ENCODE assay signal across 8 mouse cellular contexts in the genomic region with DNA sequence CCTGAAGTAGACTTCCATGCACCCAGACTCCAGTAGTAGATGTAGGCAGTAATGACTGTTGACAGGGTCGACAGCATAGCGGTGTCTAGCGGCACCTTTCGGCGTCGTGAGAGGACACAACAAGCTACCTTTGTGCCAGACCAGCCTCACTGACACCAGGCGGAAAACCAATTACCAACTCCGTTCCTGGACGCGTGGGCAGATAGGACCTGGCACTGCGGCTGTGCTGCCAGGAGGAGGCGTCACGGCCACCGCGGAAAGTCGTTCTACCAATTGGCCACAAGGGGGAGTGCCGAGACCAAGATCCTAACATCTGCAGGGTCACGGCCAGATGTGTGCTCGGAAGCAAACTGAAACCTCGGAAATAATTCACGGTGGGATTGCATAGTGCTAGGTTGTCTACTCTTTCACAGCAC. TPM values are rescaled to one million over a fixed set of nuclear protein-coding genes. Genes with fewer than 3 reads are reported as not detected.
DNase-seq lines count a peak whose midpoint lies in the region; ATAC-seq and TF ChIP-seq lines count a peak whose summit lies in the region.

No protein-coding gene starts in this region.

- peak overlapping the region; percentile 20 for H3K4me2 ChIP-seq in forebrain, embryonic 15.5 days (replicated peaks)
- peak overlapping the region; percentile 54 for H3K4me2 ChIP-seq in neural tube, embryonic 15.5 days

- peaks cover 12% of the 10 kb centered on the region; the same call in 1 of the 2 replicates for H3K27me3 ChIP-seq in forebrain, embryonic 15.5 days
- H3K27me3 ChIP-seq in neural tube, embryonic 15.5 days (replicated peaks), result peaks cover 27% of the 10 kb centered on the region

- peak; percentile 88 for DNase-seq in ES-E14 (ENCODE audit: low read depth, low spot score)
- DNase-seq in cerebellum, adult 11-12 months, result peak; percentile 10
- peak; percentile 85 to 87 for DNase-seq in heart, postnatal 36 days
- DNase-seq in layer of hippocampus, adult 2 months (ENCODE audit: low spot score in 2 of 2), result peak; percentile 71 to 78
- peak; percentile 80 for DNase-seq in lung, adult 2 months
- peak; percentile 71 for DNase-seq in testis, postnatal 14 days (ENCODE audit: low spot score)

- no peaks in the 10 kb centered on the region for H3K36me3 ChIP-seq in ES-E14 (ENCODE audit: control insufficient read depth, insufficient read depth, low read length, poor library complexity, severe bottlenecking)
- no peaks in the 10 kb centered on the region for H3K36me3 ChIP-seq in forebrain, embryonic 15.5 days
- no peaks in the 10 kb centered on the region for H3K36me3 ChIP-seq in neural tube, embryonic 15.5 days

- H3K9ac ChIP-seq in ES-E14 (ENCODE audit: insufficient read depth, low read depth, low read length, poor library complexity, severe bottlenecking), result no peak overlapping the region
- H3K9ac ChIP-seq in forebrain, embryonic 15.5 days (replicated peaks), result no peak overlapping the region
- H3K9ac ChIP-seq in neural tube, embryonic 15.5 days (replicated peaks), result no peak overlapping the region

- no peaks in the 10 kb centered on the region for H3K9me3 ChIP-seq in ES-E14 (ENCODE audit: control insufficient read depth, insufficient read depth, low read depth, low read length)
- H3K9me3 ChIP-seq in forebrain, embryonic 15.5 days, result no peaks in the 10 kb centered on the region
- H3K9me3 ChIP-seq in neural tube, embryonic 15.5 days (replicated peaks), result no peaks in the 10 kb centered on the region

- TF ChIP-seq POLR2A in lung, adult 2 months (IDR thresholded peaks at IDR 0.05; ENCODE audit: borderline replicate concordance, extremely low read depth, low read depth, low read length), result no peak

- TF ChIP-seq CTCF in layer of hippocampus, adult 2 months (conservative IDR thresholded peaks at IDR 0.05), result peak; percentile 97
- TF ChIP-seq CTCF in lung, adult 2 months (IDR thresholded peaks at IDR 0.05; ENCODE audit: insufficient read depth, low read length), result peak; percentile 94

- no peak overlapping the region for H3K27ac ChIP-seq in ES-E14 (ENCODE audit: insufficient read depth, low read depth, low read length, poor library complexity, severe bottlenecking)
- no peak overlapping the region for H3K27ac ChIP-seq in forebrain, embryonic 15.5 days (replicated peaks)
- no peak overlapping the region for H3K27ac ChIP-seq in layer of hippocampus, adult 2 months
- no peak overlapping the region for H3K27ac ChIP-seq in neural tube, embryonic 15.5 days (replicated peaks)

- in situ Hi-C loops in ES-E14 (cut with MboI; ENCODE audit: low sequenced_read_pairs in 2 of 2, unreplicated experiment in 2 of 2), result loop anchor here (5.0 to 10.0 kb wide), 2 partner anchors 263 to 270 kb away; no protein-coding TSS in a partner anchor

- H3K4me1 ChIP-seq in ES-E14 (ENCODE audit: control insufficient read depth in 2 of 2, insufficient read depth in 2 of 2, low read length in 2 of 2, poor library complexity in 1 of 2), result peaks cover 0 to 5% of the 10 kb centered on the region in 2 experiments; a peak in 1 of 4 replicates
- 0 out of 2 replicates have a peak, but pooled peaks cover 6% of the 10 kb centered on the region for H3K4me1 ChIP-seq in forebrain, embryonic 15.5 days
- no peaks in the 10 kb centered on the region for H3K4me1 ChIP-seq in lung, adult 2 months (ENCODE audit: control insufficient read depth, insufficient read depth, low read length)
- H3K4me1 ChIP-seq in neural tube, embryonic 15.5 days, result peaks cover 8% of the 10 kb centered on the region

- ATAC-seq in forebrain, embryonic 15.5 days (replicated peaks), result peak; percentile 63
- ATAC-seq in neural tube, embryonic 15.5 days (ENCODE audit: low FRiP score), result peak; percentile 61

- intact Hi-C loops in heart, postnatal 36 days (cut with DNase I), result loop anchor here (1.0 to 5.0 kb wide), 4 partner anchors 32 to 280 kb away; no protein-coding TSS in a partner anchor

- under 1% methylated on average over 21 of the region's 21 CpGs for WGBS in forebrain, embryonic 15.5 days
- WGBS in lung, adult 2 months, result 3% methylated on average over 21 of the region's 21 CpGs
- WGBS in neural tube, embryonic 15.5 days, result 3% methylated on average over 21 of the region's 21 CpGs

- H3K4me3 ChIP-seq in ES-E14 (ENCODE audit: insufficient read depth in 1 of 2, low read depth in 1 of 2, low read length in 2 of 2, poor library complexity in 1 of 2, severe bottlenecking in 1 of 2), result peak overlapping the region; percentile 18 to 32; a peak in 2 of 4 replicates
- H3K4me3 ChIP-seq in forebrain, embryonic 15.5 days, result 0 out of 2 replicates have a peak overlapping the region, but pooled peaks have one; percentile 8
- peak overlapping the region; percentile 33 for H3K4me3 ChIP-seq in layer of hippocampus, adult 2 months
- no peak overlapping the region for H3K4me3 ChIP-seq in lung, adult 2 months (replicated peaks; ENCODE audit: extremely low read depth, low read depth, low read length)
- peak overlapping the region; percentile 19 for H3K4me3 ChIP-seq in neural tube, embryonic 15.5 days (replicated peaks)

TF ChIP-seq in ES-E14, 5 proteins besides CTCF, POLR2A, EP300 and RAD21:
- TF ChIP-seq ZNF384 (IDR thresholded peaks at IDR 0.05; ENCODE audit: low read depth, low read length), result no peak
- peak; percentile 99 for TF ChIP-seq ZC3H11A (IDR thresholded peaks at IDR 0.05; ENCODE audit: borderline replicate concordance, low read depth, low read length)
TF ChIP-seq in ES-E14: peak in this region for 1.

RNA-seq across cellular contexts. Expression of a gene that starts 15.3 kb away (rescaled TPM):
- not detected in 2 replicates for total RNA-seq in ES-E14 (2012; rRNA removed)
- not detected in 2 replicates for polyA plus RNA-seq in forebrain, embryonic 15.5 days (2015; fragmentation: Nextera tagmentation; extraction: Ambion mirVana)
- total RNA-seq in heart, postnatal 36 days (2021), result under 1 TPM; 0.11 to 0.19 TPM
- total RNA-seq in layer of hippocampus, adult 2 months (2021), result not detected
- polyA plus RNA-seq in lung, adult 2 months (2012; rRNA removed), result 0.34 and 1.0 TPM in 2 replicates
- polyA plus RNA-seq in neural tube, embryonic 15.5 days (2015; fragmentation: Nextera tagmentation; extraction: Ambion mirVana), result not detected in 2 replicates

RNA-seq across cellular contexts. Expression of a gene that starts 31.0 kb away (rescaled TPM):
- total RNA-seq in ES-E14 (2012; rRNA removed), result 1.8 TPM in 2 replicates
- 0.05 and 0.08 TPM in 2 replicates for polyA plus RNA-seq in forebrain, embryonic 15.5 days (2015; fragmentation: Nextera tagmentation; extraction: Ambion mirVana)
- under 1 TPM; 0.16 to 0.17 TPM for total RNA-seq in heart, postnatal 36 days (2021)
- total RNA-seq in layer of hippocampus, adult 2 months (2021), result under 1 TPM in 1 of 2 experiments, not detected in 1; 0.10 TPM
- polyA plus RNA-seq in lung, adult 2 months (2012; rRNA removed), result 0.03 and 0.04 TPM in 2 replicates
- polyA plus RNA-seq in neural tube, embryonic 15.5 days (2015; fragmentation: Nextera tagmentation; extraction: Ambion mirVana), result 0.37 and 0.43 TPM in 2 replicates

RNA-seq across cellular contexts. Expression of a gene that starts 58.6 kb away (rescaled TPM):
- 0.31 and 0.48 TPM in 2 replicates for total RNA-seq in ES-E14 (2012; rRNA removed)
- polyA plus RNA-seq in forebrain, embryonic 15.5 days (2015; fragmentation: Nextera tagmentation; extraction: Ambion mirVana), result 0.27 and 0.29 TPM in 2 replicates
- total RNA-seq in heart, postnatal 36 days (2021), result under 1 TPM; 0.38 to 0.44 TPM
- total RNA-seq in layer of hippocampus, adult 2 months (2021), result 1 to 10 TPM; 2.3 TPM
- polyA plus RNA-seq in lung, adult 2 months (2012; rRNA removed), result 4.3 and 6.5 TPM in 2 replicates
- polyA plus RNA-seq in neural tube, embryonic 15.5 days (2015; fragmentation: Nextera tagmentation; extraction: Ambion mirVana), result 0.52 and 1.2 TPM in 2 replicates

Comparison
In these comparisons a context has a peak if more than half of its experiments do, and no peak if none do; other contexts are left out.
1. DNase-seq: peak in every context shown above with its lines; median percentile 88 in ES-E14; 86 in heart, postnatal 36 days; 80 in lung, adult 2 months; 74 in layer of hippocampus, adult 2 months; 71 in testis, postnatal 14 days; 10 in cerebellum, adult 11-12 months.